Mouse (Mus musculus): ENCODE results near the gene Rnf144a.

DNA sequence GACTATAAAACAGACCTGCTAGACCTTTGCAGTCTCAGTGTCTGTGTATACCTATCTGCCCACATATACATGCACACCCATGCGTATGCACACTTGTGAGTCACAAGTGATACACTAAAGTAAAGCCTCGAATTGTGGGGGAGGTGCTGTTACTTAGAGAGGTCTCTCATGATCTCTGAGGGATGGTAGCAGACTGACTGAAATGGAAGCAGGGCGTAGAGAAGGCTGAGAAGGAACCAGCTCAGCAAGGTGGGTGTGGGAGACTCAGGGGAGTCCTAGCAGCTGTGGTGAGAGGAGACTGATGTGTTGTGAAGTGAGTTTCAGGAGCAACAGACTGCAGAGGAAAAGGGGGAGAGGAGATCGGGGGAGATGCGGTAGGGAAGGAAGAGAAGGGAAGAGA is 21.8 kb downstream of the Rnf144a start:
- TF ChIP-seq CTCF (conservative IDR thresholded peaks at IDR 0.05; ENCODE audit: low read length) (no peak), NANOG (IDR thresholded peaks at IDR 0.05; ENCODE audit: borderline replicate concordance, low read length) (no peak), POU5F1 (IDR thresholded peaks at IDR 0.05; ENCODE audit: borderline replicate concordance, low read length) (no peak)
